ENCODE assay signal across 24 mouse cellular contexts in the genomic region with DNA sequence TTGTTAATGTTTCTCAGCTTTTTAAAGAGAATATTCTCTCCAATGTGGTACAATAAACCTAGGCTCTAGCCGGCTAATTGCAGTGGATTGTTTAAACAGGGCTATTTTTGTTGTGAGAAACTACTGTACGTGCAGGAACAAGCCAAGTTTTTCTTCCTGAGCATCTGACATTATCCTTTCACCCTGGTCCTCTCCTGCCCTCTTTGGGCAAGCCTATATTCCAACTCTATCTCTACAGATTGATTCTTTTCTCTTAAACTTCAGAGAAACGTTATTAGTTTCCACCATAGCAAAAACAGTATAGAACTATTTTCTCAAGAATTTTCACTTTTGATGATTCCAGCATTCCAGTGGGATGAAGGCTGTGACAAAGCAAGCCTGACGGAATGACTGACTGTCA.
DNase-seq lines count a peak whose midpoint lies in the region; ATAC-seq and TF ChIP-seq lines count a peak whose summit lies in the region.
"Had no signal": no experiment of that assay in that cellular context is flagged by ENCODE, and none has a peak within 500 bp of the region (broad histone marks: within the 10 kb centered on the region; RNA-seq: fewer than 3 reads in every experiment).

No protein-coding gene starts in this region.

- ATAC-seq in heart, postnatal 0 days (ENCODE audit: insufficient read depth, low read depth): no peak
- ATAC-seq: inflammation-experienced regulatory T-cells, adult 6 months had no signal

- no peaks in the 10 kb centered on the region for H3K79me2 ChIP-seq in CH12.LX (replicated peaks; ENCODE audit: control insufficient read depth, extremely low read depth, insufficient read depth, poor library complexity, severe bottlenecking)

- peak; percentile 39; the same call in 1 of the 2 replicates for TF ChIP-seq CTCF in heart, postnatal 0 days (IDR thresholded peaks at IDR 0.05; ENCODE audit: low read depth)
- TF ChIP-seq CTCF in left cerebral cortex, adult 2 months (IDR thresholded peaks at IDR 0.05): peak; percentile 16
- peak in 1 of 2 experiments; percentile 47; a peak in 2 of 4 replicates for TF ChIP-seq CTCF in CH12.LX (conservative IDR thresholded peaks at IDR 0.05 in 1 of 2, IDR thresholded peaks at IDR 0.05 in 1 of 2; ENCODE audit: low read depth in 2 of 2, low read length in 2 of 2)

- H3K9ac ChIP-seq in heart, postnatal 0 days (replicated peaks; ENCODE audit: low read depth, low read length): no peak overlapping the region
- no peak overlapping the region for H3K9ac ChIP-seq in CH12.LX (ENCODE audit: insufficient read depth, low read depth)
- H3K9ac ChIP-seq: embryonic facial prominence, embryonic 15.5 days; forebrain, embryonic 12.5 days; heart, embryonic 15.5 days; hindbrain, embryonic 13.5 days; limb, embryonic 13.5 days; neural tube, embryonic 13.5 days had no signal

- in situ Hi-C loops in CH12.LX (cut with MboI; ENCODE audit: low pct_ligation_motif_present, low pct_unique_long_range_greater_than_20kb, low sequenced_read_pairs): no loop called here

- H3K27ac ChIP-seq in heart, postnatal 0 days (ENCODE audit: low read depth): no peak overlapping the region
- H3K27ac ChIP-seq in left cerebral cortex, adult 2 months: no peak overlapping the region
- no peak overlapping the region for H3K27ac ChIP-seq in CH12.LX (ENCODE audit: insufficient read depth, low read depth)
- H3K27ac ChIP-seq: embryonic facial prominence, embryonic 15.5 days; forebrain, embryonic 12.5 days; heart, embryonic 15.5 days; hindbrain, embryonic 13.5 days; limb, embryonic 13.5 days; neural tube, embryonic 13.5 days had no signal

- H3K4me3 ChIP-seq in heart, postnatal 0 days (ENCODE audit: low read depth, low read length): no peak overlapping the region
- H3K4me3 ChIP-seq in left cerebral cortex, adult 2 months: no peak overlapping the region
- H3K4me3 ChIP-seq in CH12.LX (replicated peaks in 1 of 3; ENCODE audit: low read depth in 2 of 3, low read length in 2 of 3, poor library complexity in 1 of 3): no peak overlapping the region
- H3K4me3 ChIP-seq: embryonic facial prominence, embryonic 15.5 days; forebrain, embryonic 12.5 days; heart, embryonic 15.5 days; hindbrain, embryonic 13.5 days; limb, embryonic 13.5 days; neural tube, embryonic 13.5 days had no signal

- WGBS in heart, postnatal 0 days: 39% methylated on average over 4 of the region's 4 CpGs

- no peaks in the 10 kb centered on the region for H3K27me3 ChIP-seq in heart, postnatal 0 days (ENCODE audit: control insufficient read depth, insufficient read depth, low read length)
- no peaks in the 10 kb centered on the region for H3K27me3 ChIP-seq in CH12.LX (replicated peaks)
- H3K27me3 ChIP-seq: embryonic facial prominence, embryonic 15.5 days; forebrain, embryonic 12.5 days; heart, embryonic 15.5 days; hindbrain, embryonic 13.5 days; limb, embryonic 13.5 days; neural tube, embryonic 13.5 days had no signal

- H3K9me3 ChIP-seq in heart, postnatal 0 days (replicated peaks; ENCODE audit: control insufficient read depth, low read length): no peaks in the 10 kb centered on the region
- no peaks in the 10 kb centered on the region for H3K9me3 ChIP-seq in CH12.LX (replicated peaks; ENCODE audit: low read length)
- H3K9me3 ChIP-seq: embryonic facial prominence, embryonic 15.5 days; forebrain, embryonic 12.5 days; heart, embryonic 15.5 days; hindbrain, embryonic 13.5 days; limb, embryonic 13.5 days; neural tube, embryonic 13.5 days had no signal

- TF ChIP-seq RAD21 in CH12.LX (IDR thresholded peaks at IDR 0.05; ENCODE audit: low read depth, low read length): peak; percentile 48

- DNase-seq in cerebellum, postnatal 10 days: peak; percentile 26 to 31
- DNase-seq in cerebellum, postnatal 4 days (ENCODE audit: low spot score in 2 of 2): no peak
- DNase-seq in heart, postnatal 0 days (ENCODE audit: low spot score): no peak
- no peak for DNase-seq in heart, adult 8-10 months (ENCODE audit: low spot score)
- DNase-seq in left cerebral cortex, adult 2 months (ENCODE audit: extremely low spot score in 1 of 2, low spot score in 2 of 2): no peak
- no peak for DNase-seq in left cerebral cortex, adult 9 months (ENCODE audit: low spot score in 2 of 2)
- DNase-seq in CH12.LX (ENCODE audit: extremely low read depth): no peak
- no peak for DNase-seq in retina, postnatal 1 day
- DNase-seq: adrenal gland, postnatal 10 days; cerebellum, adult 11 months; cerebellum, adult 9-10 months; gastrocnemius, postnatal 36 days; heart, postnatal 4 days; kidney, adult 2 months; right cerebral cortex, postnatal 14 days had no signal

- intact Hi-C loops in left cerebral cortex, adult 2 months (cut with DNase I): no loop called here

- H3K4me1 ChIP-seq in heart, postnatal 0 days (ENCODE audit: control insufficient read depth, insufficient read depth): peaks cover 4% of the 10 kb centered on the region; the same call in 1 of the 2 replicates
- H3K4me1 ChIP-seq in CH12.LX (ENCODE audit: control insufficient read depth in 1 of 2, insufficient read depth in 2 of 2): no peaks in the 10 kb centered on the region
- H3K4me1 ChIP-seq: embryonic facial prominence, embryonic 15.5 days; forebrain, embryonic 12.5 days; hindbrain, embryonic 13.5 days; neural tube, embryonic 13.5 days had no signal

- no peak overlapping the region for H3K4me2 ChIP-seq in heart, postnatal 0 days (ENCODE audit: low read depth, low read length)
- no peak overlapping the region for H3K4me2 ChIP-seq in CH12.LX (ENCODE audit: insufficient read depth, low read depth, poor library complexity, severe bottlenecking)
- H3K4me2 ChIP-seq: embryonic facial prominence, embryonic 15.5 days; forebrain, embryonic 12.5 days; heart, embryonic 15.5 days; hindbrain, embryonic 13.5 days; limb, embryonic 13.5 days; liver, embryonic 11.5 days; neural tube, embryonic 13.5 days had no signal

- TF ChIP-seq POLR2A in CH12.LX (IDR thresholded peaks at IDR 0.05; ENCODE audit: low read depth, low read length): no peak

- dilution Hi-C loops in CH12.LX (cut with MboI; ENCODE audit: extremely low pct_ligation_motif_present, extremely low pct_unique_long_range_greater_than_20kb, low sequenced_read_pairs): no loop called here

- no peak for TF ChIP-seq EP300 in heart, postnatal 0 days (IDR thresholded peaks at IDR 0.05; ENCODE audit: low read depth)
- no peak for TF ChIP-seq EP300 in CH12.LX (IDR thresholded peaks at IDR 0.05; ENCODE audit: low read length)

- H3K36me3 ChIP-seq in heart, postnatal 0 days (replicated peaks; ENCODE audit: control insufficient read depth, insufficient read depth, low read length): no peaks in the 10 kb centered on the region
- H3K36me3 ChIP-seq in CH12.LX (replicated peaks in 1 of 2; ENCODE audit: control insufficient read depth in 1 of 2, insufficient read depth in 1 of 2, low read length in 1 of 2): no peaks in the 10 kb centered on the region
- H3K36me3 ChIP-seq: embryonic facial prominence, embryonic 15.5 days; forebrain, embryonic 12.5 days; G1E; heart, embryonic 15.5 days; hindbrain, embryonic 13.5 days; limb, embryonic 13.5 days; neural tube, embryonic 13.5 days had no signal

TF ChIP-seq in CH12.LX, 34 proteins besides CTCF, POLR2A, EP300 and RAD21:
- TF ChIP-seq USF1 (IDR thresholded peaks at IDR 0.05; ENCODE audit: low read depth, low read length) (no peak), SMC3 (IDR thresholded peaks at IDR 0.05; ENCODE audit: low read depth, low read length) (peak; percentile 29), RCOR1 (conservative IDR thresholded peaks at IDR 0.05; ENCODE audit: low read depth, low read length) (no peak), ZMIZ1 (IDR thresholded peaks at IDR 0.05; ENCODE audit: low read depth, low read length) (no peak), USF2 (conservative IDR thresholded peaks at IDR 0.05; ENCODE audit: low read depth, low read length) (no peak)
TF ChIP-seq in CH12.LX: peak in this region for 1.

Comparison
In these comparisons a context has a peak if more than half of its experiments do, and no peak if none do; other contexts are left out.
1. DNase-seq: peak in cerebellum, postnatal 10 days (2 of 2); none in cerebellum, postnatal 4 days (0 of 2), heart, postnatal 0 days (single experiment), heart, adult 8-10 months (single experiment), left cerebral cortex, adult 2 months (0 of 2), left cerebral cortex, adult 9 months (0 of 2), CH12.LX (single experiment) and retina, postnatal 1 day (single experiment).